Mouse (Mus musculus) right cerebral cortex, postnatal 14 days (tissue): ENCODE data around the gene Pnkd.

ENCODE experiments used
- DNase-seq: peaks from one replicate; pipeline ENCODE4 v3.0.0; 2022

Pnkd gene

DNA sequence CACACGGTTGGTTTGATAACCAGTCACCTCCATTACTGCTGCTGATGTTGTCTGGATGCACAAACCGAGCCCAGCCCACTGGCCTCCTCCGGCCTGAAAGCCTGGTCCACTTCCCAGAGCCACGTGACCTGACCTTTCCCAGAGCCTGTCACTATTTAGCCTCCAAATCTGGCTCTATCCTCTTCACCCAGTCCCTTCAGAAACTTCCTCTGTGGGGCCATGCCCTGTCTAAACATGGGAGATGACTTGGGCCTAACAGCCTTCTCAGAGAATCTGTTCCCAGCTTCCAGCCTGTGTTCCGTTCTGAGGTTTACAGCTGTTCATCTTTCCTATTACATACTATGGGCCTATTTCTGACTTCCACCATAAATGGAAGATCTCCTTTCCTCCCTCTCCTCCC, 78.7 kb downstream of the Pnkd start:
- DNase-seq: no peak

DNA sequence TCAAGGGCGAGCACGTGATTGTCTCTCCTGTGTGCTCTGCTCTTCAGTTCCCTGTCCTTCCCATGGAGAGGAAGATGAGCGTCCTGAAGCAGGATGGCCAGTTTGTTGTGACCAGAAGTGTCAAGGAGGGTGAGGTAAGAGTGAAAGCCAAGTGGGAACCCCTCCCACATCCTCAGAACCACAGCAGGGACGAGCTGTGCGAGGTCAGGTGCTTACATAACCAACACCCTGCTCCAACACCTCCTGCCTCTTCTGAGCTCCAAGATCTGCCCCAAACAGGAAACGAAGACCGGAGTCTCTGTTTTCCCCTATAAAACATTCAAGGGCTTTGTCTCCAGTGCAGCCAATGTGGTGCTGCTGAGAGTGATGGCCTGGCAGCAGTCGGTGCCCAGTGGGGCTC, 79.5 kb downstream of the Pnkd start:
- no peak for DNase-seq

DNA sequence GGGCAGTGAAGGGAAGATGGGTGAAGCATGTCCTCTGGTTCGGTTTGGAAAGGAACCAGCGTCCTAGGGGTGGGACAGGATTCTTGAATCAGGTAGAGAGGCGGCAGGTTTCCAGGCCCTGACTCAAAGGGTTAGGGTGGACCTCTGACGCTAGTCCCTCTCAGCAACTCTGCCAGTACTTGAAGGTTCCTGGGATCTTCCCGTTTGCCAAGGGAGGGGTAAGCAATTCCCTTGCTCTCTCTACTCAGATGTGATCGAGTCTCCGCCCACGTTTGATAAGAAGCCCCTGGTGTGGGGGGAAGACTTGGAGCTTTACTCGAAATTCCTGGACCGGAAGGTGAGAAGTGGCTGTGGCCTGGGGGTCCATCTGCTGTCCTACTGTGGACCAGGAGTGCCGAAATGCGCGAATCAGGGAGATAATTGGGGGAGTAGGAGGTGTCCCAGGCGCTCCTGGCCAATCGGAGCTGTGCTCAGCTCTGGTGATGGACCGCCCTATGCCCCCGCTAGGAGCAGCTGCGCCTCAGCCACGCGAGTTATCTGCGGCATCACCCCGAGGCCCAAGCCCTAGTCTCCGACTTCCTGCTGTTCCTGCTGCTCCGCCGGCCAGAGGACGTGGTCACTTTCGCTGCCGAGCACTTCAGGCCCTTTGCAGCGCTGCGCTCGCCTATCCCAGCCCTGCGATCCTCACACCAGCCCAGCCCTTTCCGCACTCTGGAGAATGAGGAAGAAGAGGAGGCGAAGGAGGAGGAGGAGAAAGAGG, 83.3 kb downstream of the Pnkd start:
- peak; percentile 49 for DNase-seq

DNA sequence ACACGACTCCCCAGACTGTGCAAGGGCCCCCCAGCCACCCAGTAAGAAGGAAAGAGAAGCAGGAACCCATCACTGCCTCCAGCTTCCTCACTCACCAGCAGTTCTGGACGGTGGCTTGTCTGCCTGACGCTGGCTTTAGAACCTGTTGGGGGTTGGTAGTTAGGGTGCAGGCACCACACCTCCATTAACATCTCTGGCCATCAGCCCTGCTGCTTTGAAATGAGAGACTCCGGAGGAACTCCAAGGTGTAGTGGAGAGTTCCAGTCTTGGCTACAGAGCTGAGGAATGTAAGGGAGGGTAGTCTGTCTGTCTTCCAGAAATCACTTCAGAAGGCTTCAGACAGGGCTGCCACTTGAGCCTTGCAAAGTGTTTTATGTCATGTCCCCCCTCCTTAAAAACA, 85.3 kb downstream of the Pnkd start:
- DNase-seq: no peak

DNA sequence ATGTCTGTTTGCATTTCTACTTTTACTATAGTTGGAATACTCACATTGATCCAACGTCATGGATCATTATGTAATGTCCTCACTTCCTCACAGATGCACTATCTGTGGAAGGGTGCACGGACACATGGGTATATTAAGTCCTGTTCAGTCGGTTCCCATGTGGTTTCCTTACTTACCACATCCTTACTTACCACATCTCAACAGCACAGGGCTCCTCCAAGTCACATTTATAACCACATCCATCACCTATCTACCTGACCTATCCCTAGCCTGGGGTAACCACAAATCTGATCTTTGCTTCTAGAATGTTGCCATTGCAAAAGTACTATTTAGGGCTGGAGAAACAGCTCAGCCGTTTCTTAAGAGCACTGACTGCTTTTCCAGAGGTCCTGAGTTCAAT, 88.6 kb downstream of the Pnkd start:
- DNase-seq: no peak

DNA sequence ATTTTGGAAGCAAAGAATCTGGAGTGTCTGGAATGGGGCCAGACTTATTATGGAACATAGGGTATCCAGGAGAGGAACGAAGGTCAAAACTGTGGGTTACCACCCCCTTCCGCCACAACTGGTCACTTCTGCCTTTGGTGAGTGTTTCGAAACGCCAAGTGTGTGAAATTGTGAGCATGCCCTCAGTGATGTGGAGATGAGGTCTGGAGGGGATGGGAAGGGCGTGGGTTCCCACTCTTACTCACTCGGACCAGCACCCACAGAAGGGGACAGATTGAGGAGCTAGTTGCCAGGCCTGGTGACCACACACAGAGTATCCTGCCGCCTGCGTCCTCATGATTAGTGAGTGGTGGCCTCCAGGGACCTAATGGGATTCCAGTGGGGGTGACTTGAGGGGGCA, 90.2 kb downstream of the Pnkd start, which contains the start of gene Slc11a1:
Gene Slc11a1 (plus strand): TSS at position 216 of the 400 bp plus-strand sequence.
- DNase-seq: no peak

DNA sequence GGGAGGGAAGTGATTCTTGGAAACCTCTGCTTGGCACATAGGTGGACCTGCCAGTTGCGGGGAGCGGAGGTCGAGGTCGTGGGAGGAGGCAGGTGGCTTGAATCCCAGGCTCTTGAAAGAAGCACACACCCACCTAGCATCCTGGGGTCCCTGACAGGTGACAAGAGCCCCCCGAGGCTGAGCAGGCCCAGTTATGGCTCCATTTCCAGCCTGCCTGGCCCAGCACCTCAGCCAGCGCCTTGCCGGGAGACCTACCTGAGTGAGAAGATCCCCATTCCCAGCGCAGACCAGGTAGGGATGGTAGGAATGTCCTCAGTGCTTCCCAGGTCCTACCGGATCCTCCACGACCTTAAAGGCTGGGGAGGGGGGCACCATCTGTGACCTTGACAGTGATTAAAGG, 90.8 kb downstream of the Pnkd start:
- no peak for DNase-seq

DNA sequence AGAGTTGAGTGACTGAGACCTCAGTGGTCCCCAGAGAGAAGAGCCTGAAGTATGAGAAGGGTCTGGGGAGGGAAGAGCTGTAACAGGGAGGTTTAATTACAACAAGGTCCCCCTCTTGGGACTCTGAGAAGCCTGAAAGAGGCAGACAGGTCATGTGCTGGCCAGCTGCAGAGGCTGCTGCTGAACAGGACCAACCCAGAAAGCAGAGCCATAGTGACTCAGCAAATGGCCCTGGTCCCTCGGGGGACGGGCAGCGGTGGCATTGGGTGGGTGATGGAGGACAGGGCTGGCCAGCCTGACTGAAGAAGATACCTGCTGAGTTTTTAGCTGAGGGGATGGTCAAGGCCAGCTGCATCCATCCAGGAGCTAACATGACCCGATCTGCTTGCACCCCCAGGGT, 91.7 kb downstream of the Pnkd start:
- DNase-seq: no peak

DNA sequence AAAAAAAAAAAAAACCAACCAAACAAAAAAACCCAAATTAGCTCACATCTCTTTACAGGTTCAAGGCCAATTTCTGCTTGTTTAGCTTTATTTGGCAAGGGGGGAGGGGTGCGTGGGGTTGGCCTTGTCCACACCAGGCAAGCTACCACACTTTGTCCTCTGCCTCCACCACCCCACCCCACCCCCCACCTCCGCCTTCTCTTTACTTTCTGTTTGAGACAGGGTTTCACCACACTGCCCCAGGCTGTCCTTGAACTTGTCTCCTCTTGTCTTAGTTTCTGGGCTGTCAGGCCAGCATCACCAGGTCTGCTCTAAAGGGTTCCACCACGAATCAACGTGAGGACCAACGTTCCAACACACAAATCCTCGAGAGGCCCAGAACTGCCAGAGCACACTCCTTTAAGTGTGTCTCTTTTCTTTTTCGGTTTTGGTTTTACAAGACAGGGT, 94.4 kb downstream of the Pnkd start:
- DNase-seq: no peak

DNA sequence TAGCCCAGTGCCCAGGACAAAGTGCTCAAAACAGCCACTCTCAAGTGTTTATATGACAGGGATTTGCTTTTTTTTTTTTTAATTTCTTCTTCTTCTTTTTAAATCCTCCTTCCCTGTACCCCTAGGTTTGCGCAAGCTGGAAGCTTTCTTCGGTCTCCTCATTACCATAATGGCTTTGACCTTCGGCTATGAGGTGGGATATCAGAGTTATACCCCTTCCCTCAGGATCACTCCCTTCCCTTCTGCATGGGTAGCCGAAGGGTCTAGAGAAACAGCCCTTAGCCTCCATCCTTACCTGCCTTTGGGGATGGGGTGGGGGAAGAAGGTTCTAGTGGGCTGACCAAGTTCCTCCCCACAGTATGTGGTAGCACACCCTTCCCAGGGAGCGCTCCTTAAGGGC, 95.8 kb downstream of the Pnkd start:
- no peak for DNase-seq

DNA sequence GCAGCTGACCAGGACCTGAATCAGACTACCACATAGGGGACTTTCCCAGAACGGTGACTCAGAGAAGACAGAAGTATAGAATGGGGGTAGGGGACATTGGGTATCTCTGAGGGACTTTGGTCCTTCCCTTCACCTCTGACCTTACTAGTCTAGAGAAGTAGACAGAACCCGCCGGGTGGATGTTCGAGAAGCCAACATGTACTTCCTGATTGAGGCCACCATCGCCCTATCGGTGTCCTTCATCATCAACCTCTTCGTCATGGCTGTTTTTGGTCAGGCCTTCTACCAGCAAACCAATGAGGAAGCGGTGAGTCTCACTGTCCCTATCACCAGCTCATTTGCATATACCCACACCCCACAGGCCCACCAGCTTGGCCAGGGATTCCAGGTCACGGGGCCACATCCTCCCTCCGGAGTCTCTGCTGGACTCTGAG, 96.9 kb downstream of the Pnkd start:
- no peak for DNase-seq

DNA sequence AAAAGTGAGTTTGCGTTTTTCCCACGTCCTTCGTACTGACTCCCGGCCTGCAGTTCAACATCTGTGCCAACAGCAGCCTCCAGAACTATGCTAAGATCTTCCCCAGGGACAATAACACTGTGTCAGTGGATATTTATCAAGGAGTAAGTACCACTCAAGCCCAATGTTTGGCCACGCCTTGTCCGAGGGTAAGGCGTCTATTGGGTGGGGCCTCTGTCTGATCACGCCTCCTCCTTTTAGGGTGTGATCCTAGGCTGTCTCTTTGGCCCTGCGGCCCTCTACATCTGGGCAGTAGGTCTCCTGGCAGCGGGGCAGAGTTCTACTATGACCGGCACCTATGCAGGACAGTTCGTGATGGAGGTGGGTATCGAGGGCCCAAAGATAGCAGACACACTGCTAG, 98.7 kb downstream of the Pnkd start:
- DNase-seq: no peak

DNA sequence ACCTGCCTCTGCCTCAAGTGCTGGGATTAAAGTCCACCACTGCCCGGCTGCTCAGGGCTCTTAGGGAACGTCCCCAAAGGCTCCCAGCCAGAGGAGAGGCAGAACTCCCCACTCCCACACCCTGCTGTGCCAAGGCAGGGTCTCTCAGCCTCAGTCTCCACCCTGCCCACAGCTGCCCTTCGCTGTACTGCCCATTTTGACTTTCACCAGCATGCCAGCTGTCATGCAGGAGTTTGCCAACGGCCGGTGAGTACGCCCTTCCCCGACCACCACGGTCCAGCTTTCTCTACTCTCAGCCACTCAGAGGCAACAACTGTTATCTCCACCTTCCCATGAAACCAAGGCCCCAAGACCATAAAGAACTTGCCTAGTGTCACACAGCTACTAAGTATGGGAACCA, 99.8 kb downstream of the Pnkd start:
- DNase-seq: no peak

DNA sequence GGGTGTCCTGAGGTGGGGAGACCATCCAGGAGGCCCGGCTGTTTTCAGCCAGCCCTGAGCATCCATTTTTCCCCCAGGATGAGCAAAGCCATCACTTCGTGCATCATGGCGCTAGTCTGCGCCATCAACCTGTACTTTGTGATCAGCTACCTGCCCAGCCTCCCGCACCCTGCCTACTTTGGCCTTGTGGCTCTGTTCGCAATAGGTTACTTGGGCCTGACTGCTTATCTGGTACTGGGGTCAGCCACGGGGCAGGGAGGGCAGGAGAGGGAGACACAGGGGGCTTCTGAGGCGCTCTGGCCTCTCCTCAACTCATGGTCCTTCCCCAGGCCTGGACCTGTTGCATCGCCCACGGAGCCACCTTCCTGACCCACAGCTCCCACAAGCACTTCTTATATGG, 100.3 kb downstream of the Pnkd start:
- DNase-seq: no peak

DNA sequence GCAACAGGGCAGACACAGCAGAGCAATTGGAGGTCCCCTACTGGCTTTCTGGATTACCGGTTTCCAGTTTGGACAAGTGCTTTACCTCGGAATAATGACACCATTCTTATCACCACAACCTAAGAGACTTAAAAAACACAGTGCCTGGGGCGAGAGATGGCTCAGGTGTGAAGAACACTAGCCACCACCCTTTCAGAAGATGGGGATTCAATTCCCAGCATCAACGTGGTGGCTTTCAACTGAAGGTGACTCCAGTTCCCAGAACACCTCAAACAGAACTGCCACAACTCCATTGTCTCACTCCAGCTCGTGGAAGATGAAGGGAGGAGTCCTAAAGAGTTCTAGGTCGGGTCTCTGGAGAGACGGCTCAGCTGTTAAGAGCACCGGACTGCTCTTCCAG, 100.8 kb downstream of the Pnkd start:
- no peak for DNase-seq

DNA sequence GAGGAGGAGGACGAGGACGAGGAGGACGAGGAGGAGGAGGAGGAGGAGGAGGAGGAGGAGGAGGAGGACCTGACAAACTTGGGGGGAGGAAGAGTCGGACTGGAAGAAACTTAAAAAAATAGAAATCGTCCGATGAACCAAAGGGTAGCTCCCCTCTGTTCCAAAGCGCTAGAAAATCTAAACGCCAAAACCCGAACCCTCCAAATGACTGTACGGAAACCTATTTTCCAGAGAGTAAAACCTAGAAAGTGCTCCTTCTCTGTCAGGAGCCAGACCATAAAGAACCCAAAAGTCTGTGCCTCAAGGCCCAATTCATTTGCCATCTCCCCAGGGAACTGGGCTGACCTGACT, 101.6 kb downstream of the Pnkd start:
- DNase-seq: no peak

DNA sequence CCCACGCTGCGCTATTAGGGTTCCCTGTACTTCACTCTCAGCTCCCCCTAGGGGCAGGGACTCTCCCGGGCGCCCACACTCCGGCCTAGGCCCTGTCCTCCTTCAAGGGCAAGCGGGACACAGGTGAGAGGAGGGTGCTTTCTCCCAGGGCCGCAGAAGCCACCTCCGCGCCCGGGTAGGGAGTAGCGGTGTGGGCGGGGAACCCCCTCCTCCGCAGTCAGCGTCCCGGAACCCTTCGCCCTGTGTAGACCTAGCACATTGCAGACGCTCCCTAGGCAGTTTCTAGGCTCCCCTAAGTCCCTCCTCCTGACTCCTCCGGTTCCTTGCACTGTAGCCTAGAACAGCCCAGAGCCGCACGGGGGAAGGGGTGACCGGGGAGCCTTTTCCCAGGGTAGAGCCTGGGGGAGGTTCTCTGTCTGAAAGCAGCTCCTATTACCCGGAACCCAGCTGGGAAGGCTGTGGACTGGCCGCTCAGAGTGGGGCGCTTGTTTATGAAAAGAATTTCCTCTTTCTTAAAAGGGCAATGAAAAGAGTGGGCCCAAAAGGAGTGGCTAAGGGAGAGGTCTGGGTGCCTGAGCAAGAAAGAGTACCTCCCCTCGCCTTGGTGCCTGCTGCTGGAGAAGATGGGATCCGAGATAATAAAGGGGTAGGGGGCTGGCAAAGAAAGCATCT, 102.1 kb downstream of the Pnkd start:
- DNase-seq: peak; percentile 81

DNA sequence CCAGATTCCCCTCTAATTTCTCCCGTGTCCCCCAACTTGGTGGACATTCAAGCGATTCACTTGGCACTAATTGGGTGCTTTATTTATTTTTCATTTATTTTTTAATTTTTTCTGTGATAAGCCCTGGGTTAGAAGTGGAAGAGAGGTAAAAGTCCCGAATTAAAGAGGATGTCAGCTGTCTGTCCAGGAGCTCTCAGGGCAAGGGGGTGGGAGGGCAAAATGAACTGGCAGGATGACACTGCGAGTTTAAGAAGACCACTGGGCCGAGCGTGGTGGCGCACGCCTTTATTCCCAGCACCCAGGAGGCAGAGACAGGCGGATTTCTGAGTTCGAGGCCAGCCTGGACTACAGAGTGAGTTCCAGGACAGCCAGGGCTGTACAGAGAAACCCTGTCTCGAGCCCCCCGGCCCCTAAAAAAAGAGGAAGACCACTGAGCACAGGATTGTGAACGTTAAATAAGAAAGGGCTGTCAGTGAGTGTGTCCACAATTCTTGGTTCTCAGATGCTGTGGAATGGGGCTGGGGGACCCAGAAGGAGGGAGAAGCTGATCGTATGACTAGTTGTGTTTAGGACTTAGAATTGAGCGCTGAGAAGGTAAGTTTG, 102.8 kb downstream of the Pnkd start:
- no peak for DNase-seq

DNA sequence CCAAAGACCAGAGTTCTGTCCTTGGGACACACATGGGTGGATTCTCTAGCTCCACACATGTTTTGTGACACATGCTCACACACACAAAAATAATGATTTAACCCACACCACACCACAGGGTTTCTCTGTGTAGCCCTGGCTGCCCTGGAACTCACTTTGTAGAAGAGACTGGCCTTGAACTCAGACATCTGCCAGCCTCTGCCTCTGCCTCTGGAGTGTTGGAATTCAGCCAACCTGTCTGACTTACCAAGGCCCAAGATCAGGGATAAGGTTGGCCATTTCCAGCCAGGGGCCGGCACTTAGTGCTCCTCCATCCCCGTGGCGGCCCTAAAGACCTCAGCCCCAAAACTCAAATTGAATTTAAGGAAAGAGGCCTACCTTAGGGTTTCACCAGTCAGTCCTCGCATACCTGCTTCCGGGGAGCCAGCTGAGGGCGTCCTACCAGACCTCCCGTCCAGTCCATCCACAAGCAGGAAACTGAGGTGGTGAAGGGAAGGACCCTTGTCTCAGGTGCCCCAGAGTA, 103.7 kb downstream of the Pnkd start:
- DNase-seq: no peak

DNA sequence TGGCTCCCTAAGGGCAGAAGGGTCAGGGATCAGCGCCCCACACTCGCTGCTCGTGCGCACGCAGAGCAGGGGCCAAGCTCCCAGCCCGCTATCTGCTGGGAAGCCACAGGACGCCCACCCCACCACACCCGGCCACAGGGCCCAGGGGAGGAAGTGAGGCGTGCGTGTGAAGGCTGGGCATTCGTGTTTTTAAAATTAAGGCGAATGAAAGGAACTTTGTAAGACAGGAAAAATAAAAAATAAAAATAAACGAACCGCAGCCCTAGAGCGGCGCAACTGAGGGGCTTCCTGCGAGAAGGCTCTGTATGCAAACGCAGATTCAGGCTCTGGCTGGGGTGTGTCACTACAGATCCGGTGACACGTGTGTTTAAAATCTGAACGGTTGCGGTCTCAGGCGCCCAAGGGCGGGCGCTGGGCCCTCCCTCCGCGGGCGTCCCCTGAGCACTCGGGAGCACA, 105.1 kb downstream of the Pnkd start:
- DNase-seq: no peak

DNA sequence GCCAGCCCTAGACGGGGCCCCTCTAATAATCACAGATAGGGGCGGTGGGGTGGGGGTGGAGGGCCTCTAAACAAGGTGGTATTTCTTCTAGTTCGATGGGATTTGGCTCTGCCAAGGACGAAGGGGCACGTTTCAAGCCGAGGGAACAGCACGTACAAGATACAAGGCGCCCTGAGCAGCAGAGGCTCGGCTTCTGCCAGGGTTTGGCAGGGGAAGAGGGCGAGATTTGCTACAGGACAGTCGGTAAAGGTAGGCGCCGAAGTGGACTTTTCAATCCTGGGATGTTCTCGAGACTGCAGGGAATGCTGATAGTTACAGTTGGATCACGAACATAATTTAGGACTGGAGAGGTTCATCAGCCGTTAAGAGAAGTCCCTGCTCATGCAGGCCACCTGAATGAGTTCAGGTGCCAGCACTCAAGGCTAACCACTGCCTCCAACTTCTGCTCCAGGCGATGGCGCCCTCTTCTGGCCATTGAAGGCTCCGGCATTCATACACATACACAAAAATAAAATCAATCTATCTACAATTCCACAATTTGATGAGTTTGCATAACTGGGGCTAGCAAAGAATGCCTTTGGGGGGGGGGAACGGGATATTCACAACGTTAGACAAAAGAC, 105.7 kb downstream of the Pnkd start:
- peak; percentile 52 for DNase-seq

DNA sequence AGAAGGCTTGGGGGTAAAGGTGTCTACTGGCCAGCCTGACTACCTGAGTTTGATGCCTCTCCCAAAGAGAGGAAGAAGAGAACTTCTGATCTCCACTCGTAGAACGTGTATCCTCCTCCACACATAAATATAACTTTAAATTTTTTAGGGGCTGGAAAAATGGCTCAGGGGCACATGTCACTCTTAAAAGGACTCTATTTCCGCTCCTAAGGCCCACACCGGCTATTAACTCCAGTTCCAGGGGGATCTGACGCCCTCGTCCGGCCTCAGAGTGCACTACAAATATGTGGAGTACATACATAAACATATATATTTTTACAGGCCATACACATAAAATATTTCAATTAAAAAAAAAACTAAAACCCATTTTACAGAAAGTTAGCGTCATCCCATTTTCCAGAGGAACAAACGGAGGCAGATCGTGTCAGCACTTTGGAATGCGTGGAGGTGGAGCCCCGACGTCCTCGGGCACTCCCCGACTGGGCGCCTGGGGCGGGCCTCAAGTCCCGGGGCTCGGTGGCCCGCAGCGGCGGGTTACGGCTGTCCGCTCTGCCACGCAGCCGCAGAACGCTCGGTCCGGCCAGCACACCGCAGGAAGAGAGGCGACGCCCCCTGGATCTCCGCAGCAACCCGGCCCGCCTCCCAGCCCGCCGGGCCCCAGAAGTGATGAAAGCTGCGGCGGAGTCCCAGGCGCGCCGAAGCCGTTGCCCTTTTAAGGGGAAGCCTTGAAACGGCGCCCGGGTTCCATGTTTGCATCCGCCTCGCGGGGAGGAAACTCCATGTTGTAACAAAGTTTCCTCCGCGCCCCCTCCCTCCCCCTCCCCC, 106.4 kb downstream of the Pnkd start, which contains the start of gene Ctdsp1:
Gene Ctdsp1 (plus strand): TSS at position 586 of the 825 bp plus-strand sequence.
- peak; percentile 97 for DNase-seq
